ENCODE assay signal across 9 mouse cellular contexts in genomic region chr11:57434153-57434552, GRCm38 (mm10).
A peak's percentile ranks its signal among the peaks of the same experiment; 100 is the strongest.
DNase-seq lines count a peak whose midpoint lies in the region; ATAC-seq and TF ChIP-seq lines count a peak whose summit lies in the region.
"Had no signal": no experiment of that assay in that cellular context is flagged by ENCODE, and none has a peak within 500 bp of the region (broad histone marks: within the 10 kb centered on the region; RNA-seq: fewer than 3 reads in every experiment).

No protein-coding gene starts in this region.

- no peak overlapping the region for H3K9ac ChIP-seq in hindbrain, embryonic 13.5 days
- H3K9ac ChIP-seq in limb, embryonic 14.5 days (ENCODE audit: low read depth, low read length, severe bottlenecking) = no peak overlapping the region

- no peak overlapping the region for H3K27ac ChIP-seq in hindbrain, embryonic 10.5 days
- H3K27ac ChIP-seq in hindbrain, embryonic 13.5 days = no peak overlapping the region
- H3K27ac ChIP-seq in limb, embryonic 14.5 days (replicated peaks; ENCODE audit: low read depth, low read length) = no peak overlapping the region

- H3K27me3 ChIP-seq in hindbrain, embryonic 10.5 days (ENCODE audit: insufficient read depth, poor library complexity, severe bottlenecking) = no peaks in the 10 kb centered on the region
- 0 out of 2 replicates have a peak, but pooled peaks cover 3% of the 10 kb centered on the region for H3K27me3 ChIP-seq in hindbrain, embryonic 13.5 days
- no peaks in the 10 kb centered on the region for H3K27me3 ChIP-seq in limb, embryonic 14.5 days (ENCODE audit: control insufficient read depth, insufficient read depth, low read length)

- no peak overlapping the region for H3K4me2 ChIP-seq in hindbrain, embryonic 13.5 days
- H3K4me2 ChIP-seq in limb, embryonic 14.5 days (replicated peaks; ENCODE audit: low read depth, low read length, severe bottlenecking) = no peak overlapping the region

- peak; percentile 24 for DNase-seq in hindbrain, embryonic 10.5 days (ENCODE audit: low spot score)
- peak; percentile 55 for DNase-seq in ES-CJ7 (ENCODE audit: low read depth, low spot score)
- DNase-seq in brain, embryonic 14.5 days (ENCODE audit: low read depth) = peak; percentile 41
- peak; percentile 85 for DNase-seq in limb, embryonic 14.5 days (ENCODE audit: low spot score)
- no peak for DNase-seq in cerebellum, adult 9-11 months
- DNase-seq in spleen, adult 12 weeks (ENCODE audit: low spot score) = no peak
- no peak for DNase-seq in cerebellum, adult 11 months

- TF ChIP-seq POLR2A in brain, embryonic 14.5 days (IDR thresholded peaks at IDR 0.05; ENCODE audit: borderline replicate concordance, extremely low read depth, insufficient read depth, insufficient read length, poor library complexity, severe bottlenecking) = no peak
- TF ChIP-seq POLR2A in limb, embryonic 14.5 days (IDR thresholded peaks at IDR 0.05; ENCODE audit: borderline replicate concordance, extremely low read depth, insufficient read depth, insufficient read length) = no peak

- ATAC-seq in hindbrain, embryonic 13.5 days (ENCODE audit: low FRiP score) = no peak
- no peak for ATAC-seq in limb, embryonic 14.5 days (ENCODE audit: low FRiP score, low read depth)

- no peaks in the 10 kb centered on the region for H3K9me3 ChIP-seq in hindbrain, embryonic 10.5 days
- H3K9me3 ChIP-seq in hindbrain, embryonic 13.5 days = no peaks in the 10 kb centered on the region
- no peaks in the 10 kb centered on the region for H3K9me3 ChIP-seq in limb, embryonic 14.5 days (ENCODE audit: control insufficient read depth, low read length)
- H3K9me3 ChIP-seq: G1E had no signal

- no peaks in the 10 kb centered on the region for H3K36me3 ChIP-seq in hindbrain, embryonic 10.5 days
- no peaks in the 10 kb centered on the region for H3K36me3 ChIP-seq in hindbrain, embryonic 13.5 days
- no peaks in the 10 kb centered on the region for H3K36me3 ChIP-seq in limb, embryonic 14.5 days (ENCODE audit: control insufficient read depth, insufficient read depth, low read length)
- H3K36me3 ChIP-seq: G1E had no signal

- no peak overlapping the region for H3K4me3 ChIP-seq in hindbrain, embryonic 10.5 days
- no peak overlapping the region for H3K4me3 ChIP-seq in hindbrain, embryonic 13.5 days
- H3K4me3 ChIP-seq in limb, embryonic 14.5 days (replicated peaks; ENCODE audit: low read length) = no peak overlapping the region

- 17% methylated on average over 1 of the region's 1 CpGs for WGBS in hindbrain, embryonic 10.5 days
- 22% methylated on average over 1 of the region's 1 CpGs for WGBS in hindbrain, embryonic 13.5 days
- 13% methylated on average over 1 of the region's 1 CpGs for WGBS in limb, embryonic 14.5 days

- no peaks in the 10 kb centered on the region for H3K4me1 ChIP-seq in hindbrain, embryonic 10.5 days (replicated peaks)
- no peaks in the 10 kb centered on the region for H3K4me1 ChIP-seq in hindbrain, embryonic 13.5 days (replicated peaks)
- H3K4me1 ChIP-seq in limb, embryonic 14.5 days (ENCODE audit: control insufficient read depth, insufficient read depth, low read length) = no peaks in the 10 kb centered on the region

- TF ChIP-seq CTCF in brain, embryonic 14.5 days (IDR thresholded peaks at IDR 0.05; ENCODE audit: borderline replicate concordance, extremely low read depth, insufficient read depth, insufficient read length) = no peak

Comparison
In these comparisons a context has a peak if more than half of its experiments do, and no peak if none do; other contexts are left out.
1. DNase-seq: peak in hindbrain, embryonic 10.5 days (single experiment), ES-CJ7 (single experiment), brain, embryonic 14.5 days (single experiment) and limb, embryonic 14.5 days (single experiment); none in cerebellum, adult 9-11 months (single experiment), spleen, adult 12 weeks (single experiment) and cerebellum, adult 11 months (single experiment).